Mouse (Mus musculus) hindbrain, embryonic 14.5 days (tissue): ENCODE measurements at regions not wholly inside any gene's neighbourhood (a gene's known extent, or its start where the extent isn't known, plus 50 kb on each side); places are given as distances from the start of the nearest gene placed in this dataset.
"Not testable (repeated sequence)": the region's sequence is repeated elsewhere in the genome, so short reads cannot be mapped to it uniquely, and the experiment has no call there.

Experiments used
- ATAC-seq: fragments of 200-750 bp; cut with Nextera tagmentation; 2 replicates; pipeline ENCODE4 v1.8.0; 2017; ENCODE audit warnings: moderate number of reproducible peaks, mild to moderate bottlenecking, moderate TSS enrichment, moderate library complexity; ENCODE audit not compliant: low FRiP score
- DNase-seq: peaks from one replicate; pipeline ENCODE4 v3.0.0-alpha.2; 2015; ENCODE audit warnings: low spot score
- H3K27ac ChIP-seq: fragments of 300-500 bp; sonication (generic); 2 replicates; pipeline ENCODE4 v1.5.1; 2014; ENCODE audit warnings: mild to moderate bottlenecking, moderate library complexity
- H3K27me3 ChIP-seq: fragments of 300-500 bp; sonication (generic); 2 replicates; pipeline ENCODE4 v1.6.1; 2014; ENCODE audit warnings: mild to moderate bottlenecking, low read length, mixed read lengths; ENCODE audit not compliant: control insufficient read depth, insufficient read depth
- H3K36me3 ChIP-seq: fragments of 300-500 bp; sonication (generic); replicated peaks from 2 replicates; pipeline ENCODE4 v1.6.1; 2014; ENCODE audit not compliant: control insufficient read depth, insufficient read depth
- H3K4me1 ChIP-seq: fragments of 300-500 bp; sonication (generic); replicated peaks from 2 replicates; pipeline ENCODE4 v1.6.1; 2014; ENCODE audit warnings: antibody characterized with exemption, low read length, mixed read lengths; ENCODE audit not compliant: control insufficient read depth, insufficient read depth
- H3K4me2 ChIP-seq: fragments of 300-500 bp; sonication (generic); replicated peaks from 2 replicates; pipeline ENCODE4 v1.6.1; 2014; ENCODE audit warnings: mild to moderate bottlenecking, moderate library complexity
- H3K4me3 ChIP-seq: fragments of 300-500 bp; sonication (generic); replicated peaks from 2 replicates; pipeline ENCODE4 v1.5.1; 2014; ENCODE audit warnings: mild to moderate bottlenecking, low read length
- H3K9ac ChIP-seq: fragments of 300-500 bp; sonication (generic); 2 replicates; pipeline ENCODE4 v1.6.1; 2014
- H3K9me3 ChIP-seq: fragments of 300-500 bp; sonication (generic); 2 replicates; pipeline ENCODE4 v1.6.1; 2016; ENCODE audit warnings: low read length; ENCODE audit not compliant: control insufficient read depth
- WGBS: fragments of 180-500 bp; shearing (Covaris S2); extraction: QIAGEN DNeasy Blood & Tissue Kit; methylation state at CpG from one replicate; pipeline ENCODE4 v1.1.7; 2014; 5-methylcytosine and 5-hydroxymethylcytosine counted together

- H3K27me3 ChIP-seq = no peaks in the 10 kb centered on the region
- H3K27ac ChIP-seq = no peak overlapping the region
- no peak for ATAC-seq
- H3K4me1 ChIP-seq = no peaks in the 10 kb centered on the region
- H3K4me3 ChIP-seq = no peak overlapping the region
- H3K9ac ChIP-seq = no peak overlapping the region
- WGBS = 56% methylated on average over 1 of the region's 1 CpGs
- no peaks in the 10 kb centered on the region for H3K9me3 ChIP-seq
- no peak for DNase-seq
- no peak overlapping the region for H3K4me2 ChIP-seq
- no peaks in the 10 kb centered on the region for H3K36me3 ChIP-seq
These were observed 152.7 kb downstream of the Amy2a5 start for GRCm38 (mm10) chr3:113105979-113106378.

GRCm38 (mm10) chr3:113090850-113091249 lies 167.8 kb downstream of the Amy2a5 start:
- H3K4me2 ChIP-seq, H3K9me3 ChIP-seq, H3K36me3 ChIP-seq, ATAC-seq, H3K9ac ChIP-seq, H3K4me1 ChIP-seq, DNase-seq, H3K4me3 ChIP-seq, H3K27me3 ChIP-seq, H3K27ac ChIP-seq: not testable (repeated sequence)
- 80% methylated on average over 20 of the region's 21 CpGs for WGBS

- Histone ChIP-seq H3K27ac (no peak overlapping the region), H3K4me2 (no peak overlapping the region)
These were observed 177.9 kb downstream of the Amy2a5 start for GRCm38 (mm10) chr3:113080704-113081103.

More at GRCm38 (mm10) chr3:113080704-113081103, 177.9 kb downstream of the Amy2a5 start:
- Histone ChIP-seq H3K27me3 (no peaks in the 10 kb centered on the region), H3K9ac (no peak overlapping the region), H3K4me3 (no peak overlapping the region), H3K9me3 (no peaks in the 10 kb centered on the region), H3K4me1 (no peaks in the 10 kb centered on the region), H3K36me3 (no peaks in the 10 kb centered on the region)
- ATAC-seq = no peak
- peak; percentile 87 for DNase-seq
- 0% methylated on average over 1 of the region's 1 CpGs for WGBS
